Mouse (Mus musculus) T-helper 17 cell (primary cell): ENCODE measurements around the gene Far2.
"Not testable (repeated sequence)": the region's sequence is repeated elsewhere in the genome, so short reads cannot be mapped to it uniquely, and the experiment has no call there.

ENCODE experiments used
- in situ Hi-C, 2 experiments: fragments of 300-600 bp; cut with MboI, MseI; formaldehyde crosslinking; loops; 1 replicate in 1 of 2; 2 replicates in 1 of 2; pipeline ENCODE4 v1.15.1; 2025; ENCODE audit warnings: high pct_unique_total_duplicates in 2 of 2

Far2 gene

GRCm38 (mm10) chr6:148116907-148117306 is 69.8 kb downstream of the Far2 start:
- in situ Hi-C loops, result no loop called here

- in situ Hi-C loops, result no loop called here
These were observed 70.6 kb downstream of the Far2 start for GRCm38 (mm10) chr6:148117696-148118095.

DNA sequence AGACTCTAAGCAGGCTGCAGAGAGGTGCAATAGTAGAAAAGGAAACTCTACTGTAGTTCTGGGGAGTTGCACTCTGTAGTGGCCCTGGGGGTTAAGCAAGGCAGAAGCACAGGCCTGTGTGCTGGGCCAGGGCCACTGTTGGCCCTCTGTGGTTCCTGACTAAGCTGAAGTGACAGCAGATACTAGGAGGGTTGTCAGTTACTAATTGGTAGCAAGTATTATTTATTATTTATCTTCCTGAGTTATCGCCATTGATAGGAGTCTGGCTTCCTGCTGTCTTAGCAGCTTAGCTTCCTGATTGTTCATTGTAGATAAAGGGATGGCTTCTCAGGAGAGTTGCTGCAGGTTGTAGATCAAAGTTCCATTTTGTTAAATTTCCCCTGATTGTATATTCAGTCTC is 73.6 kb downstream of the Far2 start:
- in situ Hi-C loops, result no loop called here

DNA sequence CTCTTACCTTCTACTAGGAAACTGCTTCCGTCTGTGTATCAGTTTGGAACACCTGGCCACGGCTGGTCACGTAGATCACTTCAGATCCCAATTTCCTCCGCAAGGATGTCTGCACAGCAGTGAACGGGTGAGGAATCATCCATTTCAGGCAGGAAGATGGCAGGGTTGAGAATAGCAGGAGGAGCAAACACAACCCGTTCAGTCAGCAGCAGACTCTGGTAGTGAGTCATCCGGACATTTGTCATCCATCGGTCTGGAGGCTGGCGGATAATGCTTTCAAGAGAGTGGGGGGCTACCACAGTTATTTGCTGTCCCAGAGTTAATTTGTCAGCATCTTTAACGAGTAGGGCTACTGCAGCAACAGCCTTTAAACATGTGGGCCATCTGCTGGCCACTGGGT is 79.8 kb downstream of the Far2 start:
- in situ Hi-C loops, result not testable (repeated sequence)

- in situ Hi-C loops, result no loop called here
These were observed 85.3 kb downstream of the Far2 start for GRCm38 (mm10) chr6:148132314-148132713.

GRCm38 (mm10) chr6:148133536-148133935 is 86.5 kb downstream of the Far2 start:
- in situ Hi-C loops, result no loop called here

GRCm38 (mm10) chr6:148135769-148136382 is 88.8 kb downstream of the Far2 start:
- in situ Hi-C loops, result no loop called here

- in situ Hi-C loops, result no loop called here
These were observed 92.4 kb downstream of the Far2 start for GRCm38 (mm10) chr6:148139288-148139995.

GRCm38 (mm10) chr6:148141874-148142273 is 94.8 kb downstream of the Far2 start:
- in situ Hi-C loops, result no loop called here

GRCm38 (mm10) chr6:148142421-148142820 is 95.4 kb downstream of the Far2 start:
- in situ Hi-C loops, result no loop called here

GRCm38 (mm10) chr6:148152305-148152704 is 105.2 kb downstream of the Far2 start:
- in situ Hi-C loops, result not testable (repeated sequence)

- in situ Hi-C loops, result no loop called here
These were observed 125.8 kb downstream of the Far2 start for GRCm38 (mm10) chr6:148172904-148173303.

DNA sequence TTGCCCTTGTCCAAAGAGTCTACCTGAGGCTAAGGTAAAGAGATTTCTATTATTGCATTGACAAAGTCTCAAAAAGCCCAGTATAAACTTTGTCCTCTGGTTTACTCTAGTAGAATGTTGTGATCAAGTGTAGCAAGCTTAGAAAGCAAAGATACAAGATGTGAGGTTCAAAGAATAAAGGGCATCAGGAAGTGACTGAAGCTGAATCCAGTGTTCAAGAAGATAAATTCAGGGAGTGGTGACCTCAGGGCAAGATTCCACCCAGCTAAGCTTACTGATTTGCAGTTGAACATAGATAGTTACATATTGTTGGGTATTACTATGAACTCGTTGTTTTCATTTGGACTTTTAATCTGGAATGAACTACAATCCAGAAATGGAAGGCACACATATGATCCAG is 138.6 kb downstream of the Far2 start:
- in situ Hi-C loops, result no loop called here

DNA sequence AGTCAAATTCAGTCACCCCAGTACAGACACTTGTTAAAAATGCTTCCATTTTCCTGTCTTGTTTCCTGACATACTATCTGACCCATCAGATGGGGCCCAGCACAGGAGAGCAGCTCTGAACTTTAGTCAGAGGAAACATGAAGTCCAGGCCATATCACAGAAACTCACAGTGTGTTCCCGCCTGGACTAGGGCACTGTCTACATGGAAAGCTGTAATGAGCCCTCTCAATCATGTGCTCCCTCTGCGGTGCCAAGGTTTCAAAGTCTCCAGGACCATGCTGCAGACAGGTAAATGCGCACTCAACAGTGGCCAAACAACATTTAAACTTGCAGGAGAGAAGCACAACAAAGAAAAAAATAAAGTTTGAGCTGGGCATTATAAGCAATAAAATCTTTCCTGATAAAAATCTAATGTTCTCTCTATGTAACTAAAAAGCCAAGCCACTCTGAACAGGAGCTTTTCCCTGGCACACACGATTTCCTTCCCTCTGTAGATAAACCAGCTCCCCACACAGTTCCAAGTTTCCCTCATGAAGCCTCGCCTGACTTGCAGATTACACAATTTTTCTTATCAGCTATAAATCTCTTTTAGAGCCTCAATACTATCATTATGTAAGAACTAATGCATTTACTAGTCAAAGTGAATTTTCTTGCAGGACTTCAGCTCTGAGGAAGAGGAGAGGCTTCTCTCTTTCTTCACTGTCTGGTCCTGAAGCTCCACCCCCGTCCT is 147.1 kb downstream of the Far2 start:
- in situ Hi-C loops, result no loop called here

DNA sequence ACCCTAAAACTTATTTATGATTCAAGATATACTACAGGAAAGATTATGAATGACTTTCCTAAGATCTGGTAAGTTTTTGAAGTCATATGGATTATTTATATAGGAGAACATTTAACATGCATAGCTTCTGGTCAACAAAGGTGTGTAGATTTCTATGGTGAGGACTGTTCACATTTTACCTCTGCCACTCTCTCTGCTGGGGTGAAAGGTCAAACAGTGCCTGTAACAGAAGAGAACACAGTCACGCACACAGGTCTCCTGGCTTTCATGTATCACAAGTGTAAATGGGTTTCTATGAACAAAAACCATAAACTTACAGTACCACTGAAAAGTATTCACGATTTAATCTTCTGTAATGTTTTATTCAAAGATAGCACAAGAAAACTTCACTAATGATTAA is 152.1 kb downstream of the Far2 start:
- in situ Hi-C loops, result no loop called here

GRCm38 (mm10) chr6:148199729-148200128 is 152.7 kb downstream of the Far2 start:
- in situ Hi-C loops, result no loop called here

DNA sequence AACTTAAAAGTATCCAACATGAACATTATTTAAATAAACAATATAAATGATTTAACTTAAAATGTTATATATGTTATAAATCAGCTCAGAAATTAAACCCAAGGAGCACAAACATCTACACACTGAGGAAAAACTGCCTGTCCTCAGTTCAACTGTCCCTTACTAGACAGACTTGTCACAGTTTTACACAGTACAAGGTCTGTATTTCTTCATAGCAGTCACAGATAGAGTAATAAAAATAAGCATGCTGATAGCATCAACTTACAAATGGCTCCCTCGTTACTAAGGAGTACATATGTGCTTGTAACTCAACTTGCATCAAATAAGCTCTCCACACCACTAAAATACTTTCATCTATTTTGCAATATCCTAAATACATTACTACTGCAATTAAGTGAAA is 158.1 kb downstream of the Far2 start:
- in situ Hi-C loops, result no loop called here

DNA sequence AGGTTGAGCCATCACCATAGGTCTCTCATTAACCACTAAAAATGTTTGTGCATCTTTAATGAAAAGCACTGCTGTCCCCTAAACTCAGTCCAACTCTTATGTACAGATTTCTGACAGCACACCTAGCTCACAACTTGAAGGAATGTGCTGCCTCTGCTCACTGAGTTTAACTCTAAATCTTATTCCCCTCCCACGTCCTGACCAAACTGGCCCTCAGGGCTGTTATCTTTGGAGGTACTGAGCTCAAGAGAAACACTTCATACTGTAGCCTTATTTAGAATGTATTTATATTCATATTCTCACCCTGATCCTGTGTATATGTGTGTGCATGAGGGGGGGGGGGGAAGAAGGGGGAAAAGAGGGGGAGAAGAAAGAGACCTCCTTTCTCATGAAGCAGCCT is 160.5 kb downstream of the Far2 start:
- in situ Hi-C loops, result no loop called here

DNA sequence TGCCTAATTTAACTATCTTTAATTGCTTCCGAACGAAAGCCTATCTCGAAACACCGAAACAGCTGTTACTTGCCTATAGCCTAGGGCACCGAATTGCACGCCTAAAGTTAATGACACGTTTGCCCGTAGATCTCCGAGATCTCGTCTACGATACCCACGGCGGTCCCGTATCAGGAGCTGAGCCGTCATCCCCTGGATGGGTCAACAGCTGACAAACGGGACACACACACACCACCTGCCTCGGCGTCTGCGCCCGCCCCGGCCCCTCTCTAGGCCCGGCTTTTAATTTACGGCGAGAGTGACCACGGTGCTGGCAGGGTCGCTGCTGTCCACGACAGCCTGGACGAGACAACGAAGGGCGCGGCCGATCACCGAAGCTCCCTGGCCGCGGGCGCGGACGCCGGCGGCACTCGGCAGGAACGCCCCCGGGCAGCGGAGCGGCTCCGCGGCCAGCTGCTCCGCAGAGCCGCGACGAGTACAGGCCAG is 164.4 kb downstream of the Far2 start:
- in situ Hi-C loops, result no loop called here

- in situ Hi-C loops, result no loop called here
These were observed 165.0 kb downstream of the Far2 start, which contains the start of gene Ergic2 for GRCm38 (mm10) chr6:148211897-148212680. Gene Ergic2 (minus strand): TSS chr6:148212374.

DNA sequence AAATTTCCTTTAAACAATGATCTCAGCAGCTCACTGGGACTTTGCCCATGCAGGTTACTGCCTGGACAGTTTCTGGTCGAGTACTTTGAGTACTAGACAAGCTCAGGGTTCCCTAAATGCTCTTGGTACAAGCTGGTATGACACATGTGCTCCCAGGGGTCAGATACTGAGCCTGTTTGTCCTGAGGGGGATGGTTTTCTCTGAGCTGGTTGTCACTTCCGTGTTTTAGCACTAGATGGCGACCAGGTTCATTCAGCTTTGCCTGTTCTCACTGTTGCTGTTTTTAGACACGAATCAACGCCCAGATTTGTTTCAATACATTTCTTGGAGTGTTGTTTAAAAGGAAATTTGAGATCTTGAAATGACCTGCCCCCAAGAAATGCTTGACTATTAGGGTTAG is 167.7 kb downstream of the Far2 start:
- in situ Hi-C loops, result no loop called here

- in situ Hi-C loops, result no loop called here
These were observed 169.7 kb downstream of the Far2 start for GRCm38 (mm10) chr6:148216752-148217151.
